Mouse (Mus musculus) heart, embryonic 10.5 days (tissue): Measurements from ENCODE around the gene Cyp2j6. TPM values are rescaled to one million over a fixed set of nuclear protein-coding genes. Genes with fewer than 3 reads are reported as not detected.
"Not testable (repeated sequence)": the region's sequence is repeated elsewhere in the genome, so short reads cannot be mapped to it uniquely, and the experiment has no call there.

Experiments used
- DNase-seq: peaks from one replicate; pipeline ENCODE4 v3.0.0-alpha.2; 2017; ENCODE audit warnings: low spot score
- H3K27ac ChIP-seq: fragments of 300-500 bp; sonication (generic); 2 replicates; pipeline ENCODE4 v1.5.1; 2016; ENCODE audit warnings: mild to moderate bottlenecking
- H3K27me3 ChIP-seq: fragments of 300-500 bp; sonication (generic); 2 replicates; pipeline ENCODE4 v1.6.1; 2016; ENCODE audit warnings: mild to moderate bottlenecking; ENCODE audit not compliant: poor library complexity, insufficient read depth, severe bottlenecking
- H3K36me3 ChIP-seq: fragments of 300-500 bp; sonication (generic); 2 replicates; pipeline ENCODE4 v1.6.1; 2016; ENCODE audit warnings: mild to moderate bottlenecking, moderate library complexity
- H3K4me1 ChIP-seq: fragments of 300-500 bp; sonication (generic); 2 replicates; pipeline ENCODE4 v1.6.1; 2016; ENCODE audit warnings: mild to moderate bottlenecking
- H3K4me3 ChIP-seq: fragments of 300-500 bp; sonication (generic); 2 replicates; pipeline ENCODE4 v1.5.1; 2016; ENCODE audit warnings: mild to moderate bottlenecking, moderate library complexity
- H3K9me3 ChIP-seq: fragments of 300-500 bp; sonication (generic); 2 replicates; pipeline ENCODE4 v1.6.1; 2016; ENCODE audit warnings: mild to moderate bottlenecking, moderate library complexity
- WGBS: fragments of 180-500 bp; shearing (Covaris S2); methylation state at CpG from one replicate; pipeline ENCODE4 v1.1.7; 2016; 5-methylcytosine and 5-hydroxymethylcytosine counted together
- polyA plus RNA-seq: library from polyadenylated mRNA; unstranded; fragments of >200 nt; fragmentation: Nextera tagmentation; extraction: Ambion mirVana; gene quantifications from 2 replicates; pipeline ENCODE4 v1.2.1, GENCODE M21; 2016

Cyp2j6 gene
- polyA plus RNA-seq: 4.0 and 4.3 TPM in 2 replicates

DNA sequence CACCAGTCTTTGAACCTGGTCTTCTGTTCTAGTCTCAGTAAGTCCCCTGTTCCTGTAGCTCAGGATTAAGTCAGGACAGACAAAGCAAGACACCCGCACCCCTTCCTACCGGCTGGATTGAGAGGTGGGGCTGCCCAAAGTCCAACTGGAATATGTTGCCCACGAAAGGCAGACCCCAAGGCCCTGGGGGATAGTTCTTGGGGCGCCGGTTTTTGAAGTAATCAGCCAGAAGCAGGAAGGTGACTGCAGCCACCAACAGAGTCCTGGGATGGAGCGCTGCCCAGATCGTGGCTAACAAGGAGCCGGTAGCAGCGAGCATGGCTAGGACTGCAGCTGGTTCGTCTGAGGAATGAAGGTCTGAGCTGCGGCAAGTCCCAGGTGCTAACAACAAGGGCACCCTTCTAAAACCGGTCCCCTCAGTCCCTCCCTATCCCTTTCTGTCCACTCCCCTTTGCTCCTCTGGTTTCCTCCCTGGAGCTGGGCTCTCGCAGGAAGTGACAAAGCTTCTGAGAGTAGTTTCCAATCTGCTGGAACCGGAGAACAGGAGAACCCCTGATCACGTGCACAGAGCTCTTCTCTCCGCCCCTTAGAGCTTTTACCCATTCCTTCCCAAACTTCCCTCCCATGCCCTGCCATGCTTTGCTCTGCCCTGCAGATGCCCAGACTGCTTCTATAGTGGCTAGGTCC lies at the start of gene Cyp2j6:
Cyp2j6 (minus strand) TSS at position 529 of the 687 bp plus-strand sequence.
- Histone ChIP-seq H3K36me3 (no peaks in the 10 kb centered on the region), H3K4me3 (peak within 1 kb of the TSS; percentile 64), H3K4me1 (no peaks in the 10 kb centered on the region), H3K27ac (peak within 1 kb of the TSS; percentile 85), H3K27me3 (no peaks in the 10 kb centered on the region), H3K9me3 (no peaks in the 10 kb centered on the region)
- WGBS: under 1% methylated on average over 16 of the region's 16 CpGs
- DNase-seq: peak; percentile 83

GRCm38 (mm10) chr4:96591791-96592150 lies 38.3 kb upstream of the Cyp2j6 start:
- no peaks in the 10 kb centered on the region for H3K4me1 ChIP-seq
- H3K27ac ChIP-seq: no peak overlapping the region; the same call in 1 of the 2 replicates
- H3K36me3 ChIP-seq: no peaks in the 10 kb centered on the region
- no peaks in the 10 kb centered on the region for H3K27me3 ChIP-seq
- WGBS: 30% methylated on average over 4 of the region's 4 CpGs
- H3K9me3 ChIP-seq: no peaks in the 10 kb centered on the region
- DNase-seq: no peak
- peak overlapping the region; percentile 53 for H3K4me3 ChIP-seq

GRCm38 (mm10) chr4:96590911-96591790 lies 37.7 kb upstream of the Cyp2j6 start, which contains the start of gene Cyp2j9:
Cyp2j9 (minus strand) TSS chr4:96591578.
- Histone ChIP-seq H3K4me3 (peak within 1 kb of the TSS; percentile 53), H3K9me3 (no peaks in the 10 kb centered on the region), H3K4me1 (no peaks in the 10 kb centered on the region), H3K27me3 (no peaks in the 10 kb centered on the region), H3K36me3 (no peaks in the 10 kb centered on the region), H3K27ac (peak within 1 kb of the TSS; percentile 69; the same call in 1 of the 2 replicates)
- peak; percentile 76 for DNase-seq
- WGBS: 2% methylated on average over 18 of the region's 18 CpGs

DNA sequence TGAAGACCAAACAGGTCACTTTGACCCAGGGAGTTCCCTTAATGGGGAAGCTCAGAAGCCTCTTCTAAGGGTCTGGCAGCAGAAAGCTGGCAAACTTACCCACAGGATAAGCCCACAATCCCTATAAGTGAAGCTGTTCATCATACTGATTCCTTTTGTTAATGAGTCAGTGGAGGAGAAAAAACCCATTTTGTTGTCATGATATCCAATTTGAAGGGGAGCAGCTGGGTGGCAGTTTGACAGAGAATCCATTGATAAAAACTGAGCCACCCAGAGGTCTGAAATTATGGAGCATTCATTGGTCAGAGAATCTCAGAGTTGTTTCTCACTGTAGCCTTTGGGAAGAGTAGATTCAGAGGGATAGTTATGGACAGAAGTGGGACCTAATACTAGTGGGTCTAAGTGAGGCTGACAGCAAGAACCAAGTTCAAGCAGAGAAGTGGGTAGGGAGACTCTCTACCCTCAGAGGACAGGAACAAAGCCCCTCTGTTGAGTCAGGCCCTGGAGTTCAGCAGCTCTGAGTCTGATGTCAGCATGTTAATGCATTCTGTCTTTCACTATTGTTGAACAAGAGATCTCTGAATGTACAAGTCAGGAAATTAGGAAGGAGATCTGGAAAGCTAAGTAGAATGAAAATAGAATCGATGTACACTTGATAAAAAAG lies 28.1 kb upstream of the Cyp2j6 start:
- no peaks in the 10 kb centered on the region for H3K36me3 ChIP-seq
- H3K4me3 ChIP-seq: no peak overlapping the region
- WGBS: 64% methylated on average over 1 of the region's 1 CpGs
- DNase-seq: no peak
- H3K27ac ChIP-seq: no peak overlapping the region
- no peaks in the 10 kb centered on the region for H3K27me3 ChIP-seq
- H3K4me1 ChIP-seq: no peaks in the 10 kb centered on the region
- no peaks in the 10 kb centered on the region for H3K9me3 ChIP-seq

GRCm38 (mm10) chr4:96580351-96580750 lies 26.9 kb upstream of the Cyp2j6 start:
- H3K4me1 ChIP-seq, H3K9me3 ChIP-seq, H3K36me3 ChIP-seq, H3K27ac ChIP-seq, H3K4me3 ChIP-seq, H3K27me3 ChIP-seq, DNase-seq: not testable (repeated sequence)
- WGBS: 48% methylated on average over 6 of the region's 6 CpGs

GRCm38 (mm10) chr4:96569442-96569841 lies 16.0 kb upstream of the Cyp2j6 start:
- no peaks in the 10 kb centered on the region for H3K9me3 ChIP-seq
- no peak overlapping the region for H3K4me3 ChIP-seq
- H3K27me3 ChIP-seq: no peaks in the 10 kb centered on the region
- WGBS: 55% methylated on average over 3 of the region's 3 CpGs
- no peak for DNase-seq
- H3K4me1 ChIP-seq: no peaks in the 10 kb centered on the region
- H3K36me3 ChIP-seq: no peaks in the 10 kb centered on the region
- H3K27ac ChIP-seq: no peak overlapping the region

- Histone ChIP-seq H3K4me3 (no peak overlapping the region), H3K4me1 (no peaks in the 10 kb centered on the region), H3K36me3 (no peaks in the 10 kb centered on the region), H3K27me3 (no peaks in the 10 kb centered on the region), H3K27ac (no peak overlapping the region), H3K9me3 (no peaks in the 10 kb centered on the region)
- DNase-seq: no peak
- WGBS: 70% methylated on average over 1 of the region's 1 CpGs
These were observed 14.5 kb upstream of the Cyp2j6 start for GRCm38 (mm10) chr4:96567988-96568387.

DNA sequence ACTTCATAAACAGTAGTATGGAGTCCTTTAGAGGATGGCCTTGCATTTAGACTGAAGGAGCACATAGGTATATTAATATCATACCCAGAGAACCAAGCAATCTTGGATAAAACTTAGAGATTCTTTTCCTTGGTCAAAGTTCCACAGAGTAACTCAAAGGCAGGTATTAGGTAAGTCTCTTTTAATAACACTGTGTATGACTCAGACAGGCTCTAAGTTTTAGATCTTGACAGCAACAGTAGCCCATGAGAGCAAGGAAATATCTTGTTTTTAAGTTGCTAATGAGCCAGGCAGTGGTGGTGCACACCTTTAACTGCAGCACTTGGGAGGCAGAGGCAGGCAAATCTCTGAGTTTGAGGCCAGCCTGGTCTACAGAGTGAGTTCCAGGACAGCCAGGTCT lies 12.3 kb upstream of the Cyp2j6 start:
- Histone ChIP-seq H3K9me3 (no peaks in the 10 kb centered on the region), H3K36me3 (no peaks in the 10 kb centered on the region), H3K4me1 (no peaks in the 10 kb centered on the region), H3K27ac (no peak overlapping the region), H3K4me3 (no peak overlapping the region), H3K27me3 (no peaks in the 10 kb centered on the region)
- DNase-seq: no peak

DNA sequence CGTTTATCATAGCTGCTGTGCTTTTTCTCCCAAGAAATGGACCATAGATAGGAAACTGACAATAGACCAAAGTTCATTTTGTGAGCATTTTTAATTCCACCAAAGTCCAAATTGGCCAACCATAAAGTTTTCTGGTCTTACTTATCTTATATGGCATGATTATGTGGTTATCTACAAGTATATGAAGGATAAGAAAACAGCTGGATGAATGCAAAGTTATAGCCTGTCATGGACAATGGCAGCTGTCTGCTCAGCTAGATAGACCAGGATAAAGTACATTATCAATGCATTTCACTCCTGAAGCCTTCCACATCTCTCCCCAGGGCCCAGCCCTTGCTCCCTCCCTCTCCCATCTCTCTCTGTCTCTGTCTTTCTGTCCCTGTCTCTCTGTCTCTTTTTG lies 7.0 kb upstream of the Cyp2j6 start:
- DNase-seq: no peak
- no peaks in the 10 kb centered on the region for H3K27me3 ChIP-seq
- no peaks in the 10 kb centered on the region for H3K9me3 ChIP-seq
- WGBS: 70% methylated on average over 1 of the region's 1 CpGs
- H3K4me3 ChIP-seq: no peak overlapping the region
- no peaks in the 10 kb centered on the region for H3K4me1 ChIP-seq
- no peak overlapping the region for H3K27ac ChIP-seq
- H3K36me3 ChIP-seq: no peaks in the 10 kb centered on the region

DNA sequence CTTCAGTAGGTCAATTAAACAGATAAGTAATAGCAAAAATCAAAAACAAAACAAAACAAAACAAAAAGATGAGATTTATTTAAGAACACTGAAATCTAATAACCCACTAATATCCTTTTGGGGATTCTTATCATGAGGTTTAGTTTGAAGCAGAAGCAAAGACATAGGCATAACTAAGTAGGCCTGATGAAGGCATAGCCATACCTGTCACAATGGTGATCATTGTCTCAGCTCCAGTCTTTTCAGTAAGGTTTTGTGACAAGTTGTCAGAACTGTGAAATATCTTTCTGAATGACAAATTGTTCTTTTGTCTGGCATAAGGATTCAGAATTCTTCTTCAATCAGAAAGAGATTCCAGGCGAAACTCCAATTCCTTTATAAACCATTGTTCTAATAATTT lies 6.3 kb upstream of the Cyp2j6 start:
- no peak overlapping the region for H3K27ac ChIP-seq
- no peak overlapping the region for H3K4me3 ChIP-seq
- H3K4me1 ChIP-seq: no peaks in the 10 kb centered on the region
- H3K36me3 ChIP-seq: no peaks in the 10 kb centered on the region
- DNase-seq: no peak
- 76% methylated on average over 1 of the region's 1 CpGs for WGBS
- H3K27me3 ChIP-seq: no peaks in the 10 kb centered on the region
- H3K9me3 ChIP-seq: no peaks in the 10 kb centered on the region

- H3K4me3 ChIP-seq: no peak overlapping the region
- no peaks in the 10 kb centered on the region for H3K9me3 ChIP-seq
- H3K27ac ChIP-seq: no peak overlapping the region
- DNase-seq: no peak
- H3K4me1 ChIP-seq: no peaks in the 10 kb centered on the region
- WGBS: 76% methylated on average over 3 of the region's 3 CpGs
- H3K27me3 ChIP-seq: no peaks in the 10 kb centered on the region
- H3K36me3 ChIP-seq: no peaks in the 10 kb centered on the region
These were observed 1.8 kb downstream of the Cyp2j6 start for GRCm38 (mm10) chr4:96551619-96552018.

DNA sequence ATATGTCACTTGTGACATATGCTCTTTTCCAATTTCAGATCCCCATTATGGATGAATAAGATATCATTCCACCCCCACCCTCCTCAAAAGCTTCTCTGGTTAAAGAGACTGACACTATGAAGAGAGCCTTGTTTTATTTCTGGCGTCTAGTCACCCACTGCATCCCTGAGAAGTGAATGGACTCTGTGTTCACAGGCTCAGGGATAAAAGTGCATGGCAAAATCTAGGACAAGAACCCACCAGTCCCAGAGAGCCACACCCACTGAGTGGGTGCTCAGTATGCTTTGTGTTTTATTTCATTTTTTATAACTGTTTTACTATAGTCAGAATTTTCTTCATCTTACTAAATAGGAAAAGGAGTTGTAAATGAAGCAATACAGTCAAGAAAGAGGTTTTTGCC lies 7.5 kb downstream of the Cyp2j6 start:
- DNase-seq: no peak
- WGBS: 48% methylated on average over 1 of the region's 1 CpGs
- Histone ChIP-seq H3K27me3 (no peaks in the 10 kb centered on the region), H3K4me1 (no peaks in the 10 kb centered on the region), H3K4me3 (no peak overlapping the region), H3K27ac (no peak overlapping the region), H3K9me3 (no peaks in the 10 kb centered on the region), H3K36me3 (no peaks in the 10 kb centered on the region)

GRCm38 (mm10) chr4:96525772-96526171 lies 27.7 kb downstream of the Cyp2j6 start:
- H3K36me3 ChIP-seq: peaks cover 3% of the 10 kb centered on the region; the same call in 1 of the 2 replicates
- H3K27me3 ChIP-seq: no peaks in the 10 kb centered on the region
- WGBS: 35% methylated on average over 1 of the region's 1 CpGs
- H3K9me3 ChIP-seq: no peaks in the 10 kb centered on the region
- H3K27ac ChIP-seq: no peak overlapping the region
- no peak overlapping the region for H3K4me3 ChIP-seq
- H3K4me1 ChIP-seq: no peaks in the 10 kb centered on the region
- DNase-seq: no peak
